ENCODE assay signal across 10 mouse cellular contexts in the genomic region with DNA sequence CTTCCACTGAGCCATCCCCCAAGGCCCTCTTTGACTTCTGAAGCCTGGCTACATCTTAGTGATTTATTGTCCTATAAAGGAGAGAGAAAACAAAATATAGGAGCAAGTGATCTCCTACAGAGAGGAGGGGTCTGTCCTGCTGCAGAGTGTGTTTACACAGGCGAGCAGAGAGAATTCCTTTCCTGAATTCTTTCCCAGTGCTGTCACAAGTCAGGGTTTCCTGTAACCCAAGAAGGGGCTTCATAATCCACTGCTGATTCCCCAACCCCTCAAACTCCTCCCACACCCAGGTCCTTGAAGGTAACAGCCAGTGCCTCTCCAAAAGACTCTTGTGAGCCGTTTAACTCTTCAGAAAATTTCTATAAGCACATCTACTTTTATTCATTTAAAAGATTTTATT.
DNase-seq lines count a peak whose midpoint lies in the region; ATAC-seq and TF ChIP-seq lines count a peak whose summit lies in the region.
"Had no signal": no experiment of that assay in that cellular context is flagged by ENCODE, and none has a peak within 500 bp of the region (broad histone marks: within the 10 kb centered on the region; RNA-seq: fewer than 3 reads in every experiment).

No protein-coding gene starts in this region.

- H3K27me3 ChIP-seq in kidney, embryonic 14.5 days (ENCODE audit: control insufficient read depth, insufficient read depth, low read length), result no peaks in the 10 kb centered on the region
- no peaks in the 10 kb centered on the region for H3K27me3 ChIP-seq in C2C12 (ENCODE audit: control insufficient read depth, insufficient read depth, insufficient read length)
- no peaks in the 10 kb centered on the region for H3K27me3 ChIP-seq in limb, embryonic 10.5 days (ENCODE audit: low read depth, poor library complexity, severe bottlenecking)
- H3K27me3 ChIP-seq: midbrain, embryonic 13.5 days had no signal

- peak overlapping the region; percentile 80 for H3K27ac ChIP-seq in kidney, embryonic 14.5 days (ENCODE audit: low read depth, low read length)
- peak overlapping the region; percentile 74 for H3K27ac ChIP-seq in limb, embryonic 10.5 days
- H3K27ac ChIP-seq: midbrain, embryonic 13.5 days had no signal

- H3K4me3 ChIP-seq in kidney, embryonic 14.5 days (ENCODE audit: low read length), result no peak overlapping the region
- no peak overlapping the region for H3K4me3 ChIP-seq in C2C12 (ENCODE audit: insufficient read depth, poor library complexity, severe bottlenecking)
- H3K4me3 ChIP-seq in limb, embryonic 10.5 days, result no peak overlapping the region
- H3K4me3 ChIP-seq: midbrain, embryonic 13.5 days had no signal

- H3K79me3 ChIP-seq in C2C12 (ENCODE audit: low read depth), result no peaks in the 10 kb centered on the region

- no peak for TF ChIP-seq CTCF in C2C12 (IDR thresholded peaks at IDR 0.05; ENCODE audit: control insufficient read depth, insufficient read depth, insufficient read length)
- no peak for TF ChIP-seq CTCF in brain, embryonic 14.5 days (IDR thresholded peaks at IDR 0.05; ENCODE audit: borderline replicate concordance, extremely low read depth, insufficient read depth, insufficient read length)

- WGBS in kidney, embryonic 14.5 days, result 6% methylated on average over 2 of the region's 2 CpGs
- 25% methylated on average over 2 of the region's 2 CpGs for WGBS in limb, embryonic 10.5 days

- H3K9me3 ChIP-seq in kidney, embryonic 14.5 days (ENCODE audit: control insufficient read depth, low read length), result no peaks in the 10 kb centered on the region
- H3K9me3 ChIP-seq in limb, embryonic 10.5 days (replicated peaks), result no peaks in the 10 kb centered on the region
- H3K9me3 ChIP-seq: G1E; midbrain, embryonic 13.5 days had no signal

- peaks cover 37% of the 10 kb centered on the region for H3K4me1 ChIP-seq in kidney, embryonic 14.5 days (ENCODE audit: control insufficient read depth, insufficient read depth, low read length)
- peaks cover 46% of the 10 kb centered on the region for H3K4me1 ChIP-seq in limb, embryonic 10.5 days

- H3K79me2 ChIP-seq in C2C12 (ENCODE audit: control insufficient read depth, insufficient read depth), result no peaks in the 10 kb centered on the region

- H3ac ChIP-seq in C2C12 (ENCODE audit: control insufficient read depth, insufficient read length, low read depth), result no peak overlapping the region

- no peak for TF ChIP-seq POLR2A in brain, embryonic 14.5 days (IDR thresholded peaks at IDR 0.05; ENCODE audit: borderline replicate concordance, extremely low read depth, insufficient read depth, insufficient read length, poor library complexity, severe bottlenecking)

- no peak overlapping the region for H3K4me2 ChIP-seq in kidney, embryonic 14.5 days (replicated peaks; ENCODE audit: low read depth, low read length)
- H3K4me2 ChIP-seq: midbrain, embryonic 13.5 days had no signal

- ATAC-seq in kidney, embryonic 14.5 days (ENCODE audit: low FRiP score, low TSS enrichment), result peak; percentile 92
- ATAC-seq: midbrain, embryonic 13.5 days had no signal

- no peaks in the 10 kb centered on the region for H3K36me3 ChIP-seq in kidney, embryonic 14.5 days (ENCODE audit: control insufficient read depth, insufficient read depth, low read length)
- no peaks in the 10 kb centered on the region for H3K36me3 ChIP-seq in C2C12 (ENCODE audit: control insufficient read depth, insufficient read depth)
- H3K36me3 ChIP-seq in limb, embryonic 10.5 days, result no peaks in the 10 kb centered on the region
- H3K36me3 ChIP-seq: G1E; midbrain, embryonic 13.5 days had no signal

- no peak for DNase-seq in kidney, adult 18-20 months
- peak; percentile 33 for DNase-seq in brain, embryonic 14.5 days (ENCODE audit: low read depth)
- peak; percentile 59 for DNase-seq in limb, embryonic 10.5 days (ENCODE audit: low spot score)
- DNase-seq in testis, postnatal 10 days (ENCODE audit: low spot score), result no peak
- DNase-seq in cerebellum, adult 11 months, result no peak
- DNase-seq: left cerebral cortex, postnatal 4 days had no signal

- H3K9ac ChIP-seq in kidney, embryonic 14.5 days (ENCODE audit: low read depth, low read length), result no peak overlapping the region
- H3K9ac ChIP-seq: midbrain, embryonic 13.5 days had no signal

TF ChIP-seq in C2C12, 6 proteins besides CTCF, POLR2A, EP300 and RAD21:
- TF ChIP-seq USF1 (IDR thresholded peaks at IDR 0.05; ENCODE audit: low read depth) (no peak), MYOD1 (IDR thresholded peaks at IDR 0.05; ENCODE audit: control insufficient read depth, insufficient read length, low read depth) (peak; percentile 45)
TF ChIP-seq in C2C12: peak in this region for 1.

Comparison
In these comparisons a context has a peak if more than half of its experiments do, and no peak if none do; other contexts are left out.
1. DNase-seq: peak in brain, embryonic 14.5 days (single experiment) and limb, embryonic 10.5 days (single experiment); none in kidney, adult 18-20 months (single experiment), testis, postnatal 10 days (single experiment) and cerebellum, adult 11 months (single experiment).